Mouse (Mus musculus): Measurements from ENCODE around the gene Mob3b.

Mob3b gene

GRCm38 (mm10) chr4:35065075-35065838 is 92.0 kb downstream of the Mob3b start:
- DNase-seq (ENCODE audit: low read depth, low spot score): peak; percentile 24

- peak; percentile 72 for DNase-seq (ENCODE audit: low read depth, low spot score)
These were observed 94.1 kb downstream of the Mob3b start for GRCm38 (mm10) chr4:35063146-35063719.

GRCm38 (mm10) chr4:35060964-35061363 is 96.3 kb downstream of the Mob3b start:
- no peak for DNase-seq (ENCODE audit: low read depth, low spot score)

GRCm38 (mm10) chr4:35060401-35060800 is 96.9 kb downstream of the Mob3b start:
- no peak for DNase-seq (ENCODE audit: low read depth, low spot score)

- DNase-seq (ENCODE audit: low read depth, low spot score): no peak
These were observed 102.9 kb downstream of the Mob3b start for GRCm38 (mm10) chr4:35054362-35054761.

GRCm38 (mm10) chr4:35052174-35052942 is 104.9 kb downstream of the Mob3b start:
- DNase-seq (ENCODE audit: low read depth, low spot score): no peak

- DNase-seq (ENCODE audit: low read depth, low spot score): no peak
These were observed 106.1 kb downstream of the Mob3b start for GRCm38 (mm10) chr4:35051152-35051551.

GRCm38 (mm10) chr4:35049742-35050058 is 107.6 kb downstream of the Mob3b start:
- no peak for DNase-seq (ENCODE audit: low read depth, low spot score)

- DNase-seq (ENCODE audit: low read depth, low spot score): no peak
These were observed 108.1 kb downstream of the Mob3b start for GRCm38 (mm10) chr4:35049036-35049741.

GRCm38 (mm10) chr4:35040896-35041295 is 116.4 kb downstream of the Mob3b start:
- DNase-seq (ENCODE audit: low read depth, low spot score): no peak

GRCm38 (mm10) chr4:35040306-35040705 is 117.0 kb downstream of the Mob3b start:
- DNase-seq (ENCODE audit: low read depth, low spot score): no peak

GRCm38 (mm10) chr4:35037824-35038223 is 119.5 kb downstream of the Mob3b start:
- DNase-seq (ENCODE audit: low read depth, low spot score): no peak

- peak; percentile 55 for DNase-seq (ENCODE audit: low read depth, low spot score)
These were observed 122.6 kb downstream of the Mob3b start for GRCm38 (mm10) chr4:35034504-35035290.

- no peak for DNase-seq (ENCODE audit: low read depth, low spot score)
These were observed 124.5 kb downstream of the Mob3b start for GRCm38 (mm10) chr4:35032758-35033157.

- DNase-seq (ENCODE audit: low read depth, low spot score): no peak
These were observed 125.7 kb downstream of the Mob3b start for GRCm38 (mm10) chr4:35031623-35032022.

- DNase-seq (ENCODE audit: low read depth, low spot score): no peak
These were observed 126.1 kb downstream of the Mob3b start for GRCm38 (mm10) chr4:35031141-35031540.

- no peak for DNase-seq (ENCODE audit: low read depth, low spot score)
These were observed 138.9 kb downstream of the Mob3b start for GRCm38 (mm10) chr4:35018416-35018815.

- DNase-seq (ENCODE audit: low read depth, low spot score): no peak
These were observed 144.6 kb downstream of the Mob3b start for GRCm38 (mm10) chr4:35012401-35013307.

GRCm38 (mm10) chr4:35006541-35007260 is 150.6 kb downstream of the Mob3b start:
- DNase-seq (ENCODE audit: low read depth, low spot score): peak; percentile 85

GRCm38 (mm10) chr4:35006056-35006455 is 151.2 kb downstream of the Mob3b start:
- peak; percentile 81 for DNase-seq (ENCODE audit: low read depth, low spot score)

Measured in ZHBTc4 (cell line).